Mouse (Mus musculus) midbrain, embryonic 11.5 days (tissue): Measurements from ENCODE around the gene Bclaf1. TPM values are rescaled to one million over a fixed set of nuclear protein-coding genes. Genes with fewer than 3 reads are reported as not detected.

Source experiments
- ATAC-seq: fragments of 200-750 bp; cut with Nextera tagmentation; 2 replicates; pipeline ENCODE4 v1.8.0; 2017; ENCODE audit warnings: moderate TSS enrichment, moderate library complexity; ENCODE audit not compliant: low FRiP score
- DNase-seq: peaks from one replicate; pipeline ENCODE4 v3.0.0; 2015; ENCODE audit warnings: low spot score; ENCODE audit errors: missing footprints
- H3K27ac ChIP-seq: fragments of 300-500 bp; sonication (generic); 2 replicates; pipeline ENCODE4 v1.5.1; 2014; ENCODE audit warnings: low read depth, low read length
- H3K27me3 ChIP-seq: fragments of 300-500 bp; sonication (generic); 2 replicates; pipeline ENCODE4 v1.6.1; 2014; ENCODE audit warnings: mild to moderate bottlenecking, low read length, moderate library complexity, mixed read lengths; ENCODE audit not compliant: control insufficient read depth, insufficient read depth
- H3K36me3 ChIP-seq: fragments of 300-500 bp; sonication (generic); 2 replicates; pipeline ENCODE4 v1.6.1; 2014; ENCODE audit warnings: mild to moderate bottlenecking, low read length, moderate library complexity, mixed read lengths; ENCODE audit not compliant: control insufficient read depth, insufficient read depth
- H3K4me1 ChIP-seq: fragments of 300-500 bp; sonication (generic); 2 replicates; pipeline ENCODE4 v1.6.1; 2014; ENCODE audit warnings: low read length; ENCODE audit not compliant: control insufficient read depth, insufficient read depth
- H3K4me2 ChIP-seq: fragments of 300-500 bp; sonication (generic); 2 replicates; pipeline ENCODE4 v1.6.1; 2014; ENCODE audit warnings: mild to moderate bottlenecking, moderate library complexity
- H3K4me3 ChIP-seq: fragments of 300-500 bp; sonication (generic); 2 replicates; pipeline ENCODE4 v1.5.1; 2014; ENCODE audit warnings: low read depth, low read length
- H3K9ac ChIP-seq: fragments of 300-500 bp; sonication (generic); 2 replicates; pipeline ENCODE4 v1.6.1; 2014; ENCODE audit warnings: low read length
- H3K9me3 ChIP-seq: fragments of 300-500 bp; sonication (generic); 2 replicates; pipeline ENCODE4 v1.6.1; 2016; ENCODE audit warnings: low read length; ENCODE audit not compliant: control insufficient read depth
- WGBS: fragments of 180-500 bp; shearing (Covaris S2); extraction: QIAGEN DNeasy Blood & Tissue Kit; methylation state at CpG from one replicate; pipeline ENCODE4 v1.1.7; 2014; 5-methylcytosine and 5-hydroxymethylcytosine counted together
- polyA plus RNA-seq: library from polyadenylated mRNA; unstranded; fragments of >200 nt; fragmentation: Nextera tagmentation; extraction: Ambion mirVana; gene quantifications from 2 replicates; pipeline ENCODE4 v1.2.1, GENCODE M21; 2014

The Bclaf1 gene
- polyA plus RNA-seq, 1 experiment from 2014 or later, result 176 TPM

- H3K4me3 ChIP-seq, result no peak overlapping the region
- peak overlapping the region; percentile 53 for H3K9ac ChIP-seq
- no peaks in the 10 kb centered on the region for H3K36me3 ChIP-seq
- H3K4me1 ChIP-seq, result peaks cover 23% of the 10 kb centered on the region
- WGBS, result 8% methylated on average over 10 of the region's 10 CpGs
- peaks cover 6% of the 10 kb centered on the region; the same call in 1 of the 2 replicates for H3K27me3 ChIP-seq
- H3K4me2 ChIP-seq, result peak overlapping the region; percentile 30
- peak overlapping the region; percentile 59 for H3K27ac ChIP-seq
- ATAC-seq, result peak; percentile 93
- peak; percentile 95 for DNase-seq
- no peaks in the 10 kb centered on the region for H3K9me3 ChIP-seq
Observed at GRCm38 (mm10) chr10:20285289-20285975, 26.8 kb upstream of the Bclaf1 start.

GRCm38 (mm10) chr10:20285994-20286836 is 26.1 kb upstream of the Bclaf1 start:
- Histone ChIP-seq H3K4me2 (peak overlapping the region; percentile 30), H3K4me1 (peaks cover 26% of the 10 kb centered on the region), H3K27ac (peak overlapping the region; percentile 59), H3K36me3 (no peaks in the 10 kb centered on the region), H3K9ac (peak overlapping the region; percentile 53), H3K27me3 (peaks cover 6% of the 10 kb centered on the region; the same call in 1 of the 2 replicates), H3K9me3 (no peaks in the 10 kb centered on the region), H3K4me3 (no peak overlapping the region)
- WGBS, result 32% methylated on average over 15 of the region's 15 CpGs
- DNase-seq, result peak; percentile 95
- ATAC-seq, result peak; percentile 66

- no peak overlapping the region; the same call in 1 of the 2 replicates for H3K27ac ChIP-seq
- DNase-seq, result peak; percentile 90
- no peak overlapping the region for H3K4me3 ChIP-seq
- ATAC-seq, result no peak
- no peak overlapping the region for H3K9ac ChIP-seq
- H3K27me3 ChIP-seq, result peaks cover 2% of the 10 kb centered on the region; the same call in 1 of the 2 replicates
- WGBS, result 21% methylated on average over 6 of the region's 6 CpGs
- H3K4me2 ChIP-seq, result no peak overlapping the region
- H3K36me3 ChIP-seq, result no peaks in the 10 kb centered on the region
- no peaks in the 10 kb centered on the region for H3K9me3 ChIP-seq
- peaks cover 26% of the 10 kb centered on the region for H3K4me1 ChIP-seq
Observed at GRCm38 (mm10) chr10:20287369-20287768, 24.9 kb upstream of the Bclaf1 start.

DNA sequence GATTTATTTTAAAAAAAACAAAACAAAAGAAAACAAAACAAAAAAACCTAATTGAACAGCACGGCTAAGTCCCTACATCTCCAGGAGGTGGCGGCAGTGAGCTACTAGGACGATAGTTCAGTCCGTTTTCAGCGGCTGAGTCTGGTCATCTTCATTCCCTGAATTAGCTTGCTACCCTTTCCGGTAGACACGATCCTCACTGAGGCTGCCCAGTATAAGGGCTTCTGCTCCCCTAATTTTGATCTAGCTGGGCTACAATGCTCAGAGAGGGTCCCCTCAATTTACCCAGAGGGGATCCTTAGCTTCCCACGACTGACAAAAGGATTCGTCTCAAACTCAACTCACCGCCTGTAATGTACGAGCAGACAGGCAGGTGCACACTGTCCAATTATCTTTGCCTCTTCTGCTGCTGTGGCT is 21.8 kb upstream of the Bclaf1 start:
- Histone ChIP-seq H3K9me3 (no peaks in the 10 kb centered on the region), H3K27me3 (peaks cover 2% of the 10 kb centered on the region; the same call in 1 of the 2 replicates), H3K9ac (peak overlapping the region; percentile 26), H3K27ac (no peak overlapping the region), H3K4me2 (peak overlapping the region; percentile 29), H3K4me3 (no peak overlapping the region), H3K4me1 (peaks cover 21% of the 10 kb centered on the region), H3K36me3 (no peaks in the 10 kb centered on the region)
- DNase-seq (peak; percentile 96), ATAC-seq (no peak)
- WGBS, result 26% methylated on average over 11 of the region's 11 CpGs

DNA sequence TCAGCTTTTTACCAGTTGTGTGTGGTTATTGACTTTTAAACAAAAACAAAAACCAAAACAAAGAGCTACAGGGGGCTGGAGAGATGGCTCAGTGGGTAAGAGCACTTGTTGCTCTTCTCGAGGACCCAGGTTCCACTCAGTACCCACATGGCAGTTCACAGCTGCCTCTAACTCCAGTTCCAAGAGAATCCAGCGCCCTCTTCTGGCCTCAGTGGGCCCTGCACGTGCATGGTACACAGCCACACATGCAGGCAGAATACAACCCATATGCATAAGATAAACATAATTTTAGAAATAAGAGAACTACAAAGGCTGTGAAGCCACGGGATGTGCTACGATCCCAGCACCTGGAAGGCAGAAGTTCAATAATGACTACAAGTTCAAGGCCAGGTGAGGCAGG is 16.3 kb upstream of the Bclaf1 start:
- Histone ChIP-seq H3K4me2 (no peak overlapping the region), H3K4me1 (no peaks in the 10 kb centered on the region), H3K27me3 (no peaks in the 10 kb centered on the region), H3K9ac (no peak overlapping the region), H3K36me3 (no peaks in the 10 kb centered on the region), H3K27ac (no peak overlapping the region), H3K9me3 (no peaks in the 10 kb centered on the region), H3K4me3 (no peak overlapping the region)
- DNase-seq (no peak), ATAC-seq (no peak)
- 71% methylated on average over 5 of the region's 5 CpGs for WGBS

GRCm38 (mm10) chr10:20298152-20298920 is 13.9 kb upstream of the Bclaf1 start:
- no peak for ATAC-seq
- H3K4me1 ChIP-seq, result no peaks in the 10 kb centered on the region
- H3K9me3 ChIP-seq, result no peaks in the 10 kb centered on the region
- no peaks in the 10 kb centered on the region for H3K36me3 ChIP-seq
- no peak overlapping the region for H3K4me2 ChIP-seq
- no peak for DNase-seq
- no peak overlapping the region for H3K27ac ChIP-seq
- no peaks in the 10 kb centered on the region for H3K27me3 ChIP-seq
- WGBS, result 44% methylated on average over 3 of the region's 3 CpGs
- no peak overlapping the region for H3K9ac ChIP-seq
- no peak overlapping the region for H3K4me3 ChIP-seq

GRCm38 (mm10) chr10:20299114-20299513 is 13.2 kb upstream of the Bclaf1 start:
- 82% methylated on average over 5 of the region's 5 CpGs for WGBS
- no peaks in the 10 kb centered on the region for H3K4me1 ChIP-seq
- H3K9ac ChIP-seq, result no peak overlapping the region
- no peak for ATAC-seq
- no peaks in the 10 kb centered on the region for H3K9me3 ChIP-seq
- no peak overlapping the region for H3K27ac ChIP-seq
- no peaks in the 10 kb centered on the region for H3K27me3 ChIP-seq
- DNase-seq, result no peak
- no peak overlapping the region for H3K4me3 ChIP-seq
- H3K4me2 ChIP-seq, result no peak overlapping the region
- H3K36me3 ChIP-seq, result no peaks in the 10 kb centered on the region

DNA sequence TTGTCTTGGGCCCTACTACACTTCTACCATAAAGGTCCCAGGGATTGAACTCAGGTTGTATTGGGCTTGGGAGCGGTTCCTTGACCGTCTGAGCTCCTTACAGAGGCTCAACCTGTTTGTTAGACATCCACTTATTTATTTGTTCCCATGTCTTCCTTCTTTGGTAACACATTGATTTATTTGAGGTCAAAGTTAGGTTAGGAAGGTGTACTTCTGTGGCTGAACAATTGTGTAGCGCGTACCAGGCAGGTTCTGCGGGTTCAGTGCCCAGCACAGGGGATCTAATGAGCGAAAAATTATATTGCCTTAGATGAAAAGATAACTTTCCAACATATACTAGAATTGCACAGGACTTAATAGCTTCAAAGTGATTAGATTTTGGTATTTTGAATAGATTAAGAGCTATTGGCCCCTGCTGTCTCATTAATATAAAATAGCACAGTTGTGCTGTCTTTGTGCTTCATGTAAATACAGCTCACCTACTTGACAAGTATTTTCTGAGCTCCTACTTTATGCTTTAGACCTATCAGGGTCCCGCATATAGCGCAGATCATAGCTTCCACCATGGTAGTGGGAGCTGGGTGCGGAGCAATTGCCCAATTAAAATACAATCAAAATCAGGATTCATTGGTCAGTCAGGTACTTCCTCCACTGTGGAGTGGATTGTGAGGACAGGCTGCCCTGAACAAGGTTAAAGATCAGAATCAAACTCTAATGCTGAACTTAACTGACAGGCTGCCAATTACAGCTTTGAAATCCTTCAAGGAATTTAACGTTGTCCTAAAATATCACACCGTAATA is 1.1 kb upstream of the Bclaf1 start:
- peak; percentile 94 for DNase-seq
- WGBS, result 52% methylated on average over 11 of the region's 11 CpGs
- ATAC-seq, result no peak

More for the DNA sequence above, 1.1 kb upstream of the Bclaf1 start:
- Histone ChIP-seq H3K4me2 (peak overlapping the region; percentile 67), H3K27me3 (no peaks in the 10 kb centered on the region), H3K27ac (peak overlapping the region; percentile 100), H3K4me1 (peaks cover 10% of the 10 kb centered on the region), H3K4me3 (peak overlapping the region; percentile 70), H3K36me3 (no peaks in the 10 kb centered on the region), H3K9me3 (no peaks in the 10 kb centered on the region), H3K9ac (peak overlapping the region; percentile 88)
